Mouse (Mus musculus) spleen, adult 2 months (tissue): Measurements from ENCODE around the gene Fbxl17.

Source experiments
- CTCF ChIP-seq: fragments of 200-500 bp; IDR thresholded peaks from 2 replicates; pipeline ENCODE4 v1.5.1; 2011; ENCODE audit warnings: mild to moderate bottlenecking, inconsistent platforms; ENCODE audit not compliant: insufficient read depth, insufficient read length, insufficient replicate concordance; ENCODE audit errors: extremely low read depth
- POLR2A ChIP-seq: fragments of 200-500 bp; IDR thresholded peaks from 2 replicates; pipeline ENCODE4 v1.6.1; 2011; ENCODE audit warnings: low read depth, low read length, inconsistent platforms

- TF ChIP-seq POLR2A (no peak), CTCF (no peak)
These were observed 282.8 kb downstream of the Fbxl17 start for GRCm38 (mm10) chr17:63217016-63217415.
